Mouse (Mus musculus) liver (tissue): ENCODE data around the gene Tbxas1.

Experiments
- DNase-seq: peaks from one replicate; pipeline ENCODE4 v3.0.0-alpha.2; 2020; ENCODE audit warnings: mixed read lengths

Gene Tbxas1

DNA sequence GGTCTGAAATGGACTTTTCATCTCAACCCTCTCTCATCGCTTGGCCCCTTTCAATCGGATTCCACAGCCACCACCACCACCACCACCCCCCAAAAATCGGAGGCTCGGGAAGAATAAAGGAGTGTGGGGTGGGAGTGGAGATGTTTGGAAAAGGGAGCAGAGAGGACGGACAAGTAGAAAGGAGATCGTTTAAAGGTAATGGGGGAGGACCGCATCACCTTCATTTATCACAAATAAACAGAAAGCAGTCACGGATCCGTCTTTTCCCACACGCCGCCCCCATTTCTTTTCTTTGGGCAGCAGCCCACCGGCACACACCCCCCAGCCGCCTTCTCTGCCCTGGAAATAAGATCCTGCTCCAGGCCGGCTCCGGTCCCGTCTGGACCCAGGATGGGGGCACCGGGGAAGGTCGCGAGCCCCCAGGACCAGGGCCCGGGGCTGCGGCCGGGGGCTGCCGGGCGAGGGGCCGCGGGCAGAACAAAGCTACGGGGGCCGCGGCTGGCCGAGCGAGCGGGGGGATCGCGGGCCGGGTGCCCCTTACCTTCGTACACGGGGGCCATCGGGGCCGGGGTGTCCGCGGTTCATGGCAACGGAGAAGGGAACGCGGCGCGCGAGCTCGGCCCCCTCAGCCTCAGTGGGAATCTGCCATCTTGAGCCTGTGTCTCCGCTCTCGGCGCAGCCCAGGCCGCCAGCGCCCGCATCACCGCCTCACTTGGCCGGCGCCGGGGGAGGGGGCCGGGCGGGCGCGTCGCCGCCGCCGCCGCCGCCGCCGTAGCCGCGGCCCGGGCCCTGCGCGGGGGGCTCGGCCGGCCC is at the start of gene Tbxas1:
Gene Tbxas1 (plus strand): TSS at position 147 of the 813 bp plus-strand sequence.
- DNase-seq, result peak; percentile 60

DNA sequence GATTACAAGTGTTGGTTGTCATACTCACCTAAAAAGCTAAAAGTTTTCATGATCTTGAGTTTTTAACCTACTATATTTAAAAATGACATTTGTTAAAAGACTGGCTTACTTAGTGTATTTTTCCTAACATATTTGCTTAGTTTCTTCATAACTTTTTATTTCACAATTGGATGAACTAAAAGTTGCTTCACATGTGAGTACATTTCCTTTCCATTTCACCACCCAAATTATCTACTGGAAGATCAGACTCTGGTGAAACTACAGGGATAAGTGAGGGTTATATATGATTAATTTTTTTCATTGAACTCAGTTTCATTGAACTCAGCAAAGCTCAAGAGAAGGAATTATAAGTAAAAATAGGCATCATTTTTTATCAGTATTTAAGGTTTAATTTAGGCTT is 49.3 kb upstream of the Tbxas1 start:
- DNase-seq, result no peak

DNA sequence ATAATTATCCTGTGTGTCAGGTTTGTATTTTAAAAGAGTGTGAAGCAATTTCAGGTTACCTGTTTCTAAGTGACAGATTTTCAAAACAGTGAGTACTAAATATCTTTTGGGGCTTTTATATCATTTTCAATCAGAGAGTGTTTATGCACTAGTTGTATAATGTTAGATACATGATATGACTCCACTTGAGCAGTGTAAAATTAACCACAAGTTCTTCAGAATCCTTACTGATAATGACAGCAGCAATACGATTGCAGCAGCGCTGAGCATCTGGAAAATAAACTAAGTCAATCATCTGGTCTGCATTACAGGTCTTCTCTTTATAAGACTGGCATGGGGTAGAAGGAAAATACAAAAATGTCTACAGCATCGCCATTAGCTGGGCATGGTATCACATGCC is 48.3 kb upstream of the Tbxas1 start:
- no peak for DNase-seq

DNA sequence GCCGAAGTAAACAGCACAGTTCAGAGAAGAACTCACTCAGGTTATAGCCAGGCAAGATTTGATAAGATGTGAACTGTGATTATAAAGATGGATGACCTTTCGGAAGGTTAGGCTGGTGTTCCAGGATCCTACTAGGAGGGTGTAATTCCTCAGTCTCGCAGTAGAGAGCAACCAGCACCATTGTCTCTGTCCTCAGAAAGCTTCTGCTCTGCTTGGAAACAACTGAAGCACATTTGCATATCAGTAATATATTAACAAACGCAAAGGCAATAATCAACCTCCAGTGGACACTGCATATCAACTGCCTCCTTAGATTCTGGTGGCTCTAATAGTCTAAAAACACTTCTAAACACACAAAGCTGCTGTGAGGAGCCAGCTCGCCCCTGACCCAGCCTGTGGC is 47.8 kb upstream of the Tbxas1 start:
- no peak for DNase-seq

DNA sequence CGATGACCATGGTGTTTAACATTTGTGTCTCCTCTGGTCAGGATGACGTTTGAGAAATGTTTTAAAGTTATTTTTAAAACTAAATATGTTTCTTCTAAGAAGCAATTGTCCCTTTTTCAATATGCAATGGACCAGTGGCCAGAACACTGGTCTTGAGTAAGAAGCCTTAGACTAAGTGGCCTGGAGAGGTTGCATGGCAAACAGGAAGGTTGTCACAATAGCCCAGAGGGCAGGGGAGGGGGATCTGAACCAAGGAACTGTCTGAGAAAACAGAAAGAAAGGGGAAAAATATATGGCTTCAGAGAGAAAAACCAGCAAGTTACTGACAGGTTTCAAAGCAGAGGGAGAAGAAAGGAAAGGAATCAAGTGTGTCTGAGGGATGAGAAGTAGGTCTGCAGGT is 47.0 kb upstream of the Tbxas1 start:
- no peak for DNase-seq

DNA sequence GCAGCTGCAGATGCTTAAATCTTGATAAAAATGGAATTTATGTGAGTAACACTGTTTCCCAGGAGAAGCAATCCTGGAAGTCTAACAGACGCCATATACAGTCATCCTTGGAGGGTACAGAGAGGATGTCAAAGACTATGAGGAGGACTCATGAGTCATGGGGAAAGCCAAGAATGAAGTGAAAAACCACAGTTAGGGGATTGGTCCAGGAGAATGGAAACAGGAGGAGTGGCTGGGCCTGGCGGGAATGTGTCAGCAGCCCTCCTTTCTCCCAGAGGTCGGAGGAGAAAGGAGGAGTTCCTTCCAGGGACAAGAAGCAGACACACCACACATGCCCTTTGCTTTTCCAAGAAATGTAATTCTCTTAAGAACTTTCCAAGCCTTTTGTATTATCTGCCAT is 45.8 kb upstream of the Tbxas1 start:
- DNase-seq, result no peak

DNA sequence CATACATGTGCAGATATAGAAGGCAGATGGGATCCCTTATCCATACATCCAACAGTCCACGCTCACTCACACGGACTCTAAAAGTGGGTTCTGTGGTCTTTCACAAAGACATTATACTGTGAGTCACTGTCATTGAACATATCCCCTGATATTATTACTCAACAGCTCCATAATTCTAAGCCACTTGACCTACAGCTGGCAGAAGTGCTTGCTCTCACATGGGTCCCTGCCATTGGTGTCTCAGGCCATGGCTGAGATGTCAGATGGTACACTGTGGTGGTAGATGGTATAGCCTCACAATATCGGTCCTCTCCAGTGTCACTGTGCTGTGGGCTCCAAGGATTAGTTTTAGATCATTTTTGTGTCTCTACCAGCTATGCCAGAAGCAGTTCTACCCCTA is 41.5 kb upstream of the Tbxas1 start:
- DNase-seq, result no peak

DNA sequence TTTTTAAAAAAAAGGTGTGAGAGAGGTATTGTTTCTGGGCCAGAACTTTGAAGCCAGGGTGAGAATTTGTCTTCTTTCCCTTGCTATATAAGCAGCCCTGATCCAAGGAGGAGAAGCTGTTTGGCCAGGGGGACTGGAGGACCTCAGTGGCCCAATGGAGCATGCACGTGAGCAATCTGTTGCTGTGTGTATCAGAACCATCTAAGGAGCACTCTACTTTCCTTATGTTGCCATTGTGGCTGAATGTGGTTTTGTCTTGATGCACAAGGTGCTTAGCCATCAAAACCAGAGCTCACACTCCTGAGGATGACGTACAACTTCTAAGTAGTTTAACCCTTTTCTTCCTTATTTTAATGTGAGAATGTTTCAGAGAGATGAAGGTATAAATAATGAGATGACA is 40.5 kb upstream of the Tbxas1 start:
- DNase-seq, result no peak

DNA sequence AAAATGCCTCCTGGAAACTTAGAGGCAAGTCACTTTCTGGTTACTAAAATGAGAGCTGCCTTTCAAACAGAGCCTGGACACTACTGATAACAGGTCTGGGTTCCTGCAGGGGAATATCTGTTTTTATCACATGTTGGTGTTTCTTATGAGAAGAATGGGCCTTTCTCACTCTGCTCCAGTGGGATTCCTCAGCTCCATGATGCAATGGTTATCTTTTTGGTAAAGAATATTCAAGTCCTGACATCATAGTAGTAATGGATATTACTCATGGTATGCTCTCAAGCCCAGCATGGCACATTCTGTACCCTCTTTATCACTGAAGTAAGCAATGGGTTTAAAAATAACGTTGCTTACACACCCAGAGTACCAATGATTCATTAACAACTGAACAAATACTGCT is 40.0 kb upstream of the Tbxas1 start:
- DNase-seq, result peak; percentile 52

DNA sequence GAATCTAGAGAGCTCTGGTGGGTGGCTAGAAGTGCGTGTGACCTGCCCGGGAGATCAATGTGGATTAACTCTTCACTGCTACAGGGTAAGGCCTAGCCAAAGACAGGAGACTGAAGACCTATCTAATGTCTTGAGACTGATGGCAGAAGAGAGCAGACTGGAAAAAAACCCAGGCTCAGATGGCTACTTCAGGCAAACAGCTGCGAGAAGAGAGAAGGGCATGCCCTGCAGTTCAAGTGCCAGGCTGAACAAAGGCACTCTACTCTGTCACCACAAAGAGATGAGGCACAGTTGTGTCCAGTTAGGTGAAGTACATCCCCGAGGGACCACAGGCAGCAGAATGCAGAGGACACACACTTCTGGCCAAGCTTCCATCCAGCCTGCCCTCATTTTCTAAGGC is 37.1 kb upstream of the Tbxas1 start:
- no peak for DNase-seq

DNA sequence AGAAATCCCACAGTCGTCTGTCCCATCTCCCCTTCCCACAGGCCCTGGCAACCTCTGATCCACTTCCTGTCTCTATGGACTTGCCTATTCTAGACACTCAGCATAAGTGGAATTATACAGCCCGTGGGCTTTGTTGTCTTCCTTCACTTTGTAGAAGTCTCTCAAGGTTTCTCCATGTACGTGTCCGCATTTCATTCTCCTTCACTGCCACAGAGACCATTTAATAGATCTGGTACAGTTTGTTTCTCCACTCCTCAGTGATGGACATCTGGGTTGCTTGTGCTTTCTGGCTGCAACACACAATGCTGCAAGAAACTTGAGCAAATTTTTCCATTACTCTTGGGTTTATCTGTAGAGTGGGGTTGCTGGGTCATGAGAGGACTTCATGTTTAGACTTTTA is 35.3 kb upstream of the Tbxas1 start:
- no peak for DNase-seq

DNA sequence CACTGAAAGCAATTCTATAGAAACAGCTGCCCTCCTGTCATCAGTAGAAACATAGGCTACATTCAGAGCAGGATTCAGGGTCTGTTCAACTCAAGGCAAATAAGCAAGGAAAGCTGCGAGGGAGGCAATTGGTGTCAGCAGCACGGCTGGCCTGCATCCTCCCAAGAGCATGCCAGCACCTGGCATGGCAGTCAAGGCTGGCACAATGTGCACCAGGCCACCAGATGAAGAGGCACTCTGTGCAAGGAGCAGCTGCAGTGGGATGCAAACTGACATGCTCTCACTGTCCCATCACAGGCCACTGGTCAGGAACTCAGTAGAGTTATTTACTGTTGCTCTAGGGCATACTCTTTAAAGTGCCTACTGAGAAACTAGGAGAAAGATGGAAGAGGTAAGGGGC is 34.8 kb upstream of the Tbxas1 start:
- DNase-seq, result no peak

DNA sequence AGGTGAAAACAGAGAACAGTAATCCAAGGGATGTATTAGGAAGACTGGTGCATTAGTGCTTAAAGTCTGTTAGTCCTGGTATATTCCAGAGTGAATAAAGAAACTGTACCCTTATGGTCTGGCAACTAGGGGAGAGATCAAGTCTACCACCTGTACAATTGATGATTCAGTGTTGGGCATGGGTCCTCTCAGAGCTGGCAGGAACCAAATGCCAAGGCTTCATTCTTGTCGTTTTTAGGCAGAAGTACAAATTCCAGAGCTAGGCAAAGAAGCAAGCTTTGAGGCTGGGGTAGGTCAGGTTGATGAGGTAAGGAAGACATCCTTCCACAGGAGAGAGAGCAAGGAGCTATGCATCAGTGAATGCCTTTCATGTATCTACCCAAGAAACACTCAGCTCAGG is 34.4 kb upstream of the Tbxas1 start:
- no peak for DNase-seq

DNA sequence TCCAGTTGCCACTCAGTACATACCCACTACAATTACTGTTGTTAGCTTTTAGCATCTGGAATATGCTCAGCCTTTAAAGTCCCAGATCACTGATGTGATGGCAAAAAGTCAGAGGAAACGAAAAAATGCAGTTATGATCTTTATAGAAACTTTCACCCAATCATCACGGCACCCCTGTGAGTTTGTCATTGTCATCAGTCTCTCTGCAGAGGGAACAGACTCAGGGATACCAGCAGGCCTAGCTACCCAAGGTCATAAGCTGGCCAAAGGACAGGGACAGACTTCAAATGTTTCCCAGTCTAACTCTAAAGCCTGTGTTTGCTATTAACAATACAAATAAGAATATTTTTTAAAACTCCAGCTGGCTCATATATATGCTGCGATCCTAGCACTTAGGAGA is 33.7 kb upstream of the Tbxas1 start:
- no peak for DNase-seq

DNA sequence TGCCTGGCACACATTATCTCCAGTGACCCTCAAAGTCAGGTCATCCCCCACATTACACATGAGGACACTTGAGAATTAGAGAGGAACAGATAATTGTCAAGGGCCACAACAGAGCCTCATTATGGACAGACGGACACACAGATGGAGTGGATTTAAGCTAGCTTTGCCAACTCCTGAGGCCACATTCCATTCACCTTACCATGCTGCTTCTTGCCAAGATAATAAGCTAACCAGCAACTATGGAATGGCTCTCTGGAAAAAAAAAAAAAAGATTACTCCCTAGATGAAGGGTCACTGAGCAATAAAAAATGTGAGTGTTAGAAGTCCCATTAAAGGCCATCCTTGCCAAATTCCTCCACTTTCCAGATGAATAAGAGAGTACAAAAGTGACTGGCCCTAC is 30.1 kb upstream of the Tbxas1 start:
- DNase-seq, result no peak

DNA sequence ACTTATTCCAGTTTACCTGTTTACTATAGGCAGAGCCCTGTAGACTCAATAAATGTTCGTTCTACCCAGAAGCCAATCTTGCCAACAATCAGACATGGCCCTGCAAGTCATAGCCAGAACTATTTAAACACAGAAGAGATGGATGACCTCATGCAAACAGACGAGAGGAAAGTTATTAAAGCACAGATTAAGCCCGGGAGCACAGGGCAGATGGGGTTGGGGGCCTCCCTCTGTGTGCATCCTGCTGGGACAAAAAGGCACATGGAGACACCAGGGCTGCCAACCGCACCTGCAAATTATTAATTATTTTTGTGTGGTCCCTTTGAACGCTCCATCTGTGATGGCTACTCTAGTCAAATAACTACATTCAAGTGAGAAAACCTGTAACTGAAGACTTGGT is 29.3 kb upstream of the Tbxas1 start:
- no peak for DNase-seq

DNA sequence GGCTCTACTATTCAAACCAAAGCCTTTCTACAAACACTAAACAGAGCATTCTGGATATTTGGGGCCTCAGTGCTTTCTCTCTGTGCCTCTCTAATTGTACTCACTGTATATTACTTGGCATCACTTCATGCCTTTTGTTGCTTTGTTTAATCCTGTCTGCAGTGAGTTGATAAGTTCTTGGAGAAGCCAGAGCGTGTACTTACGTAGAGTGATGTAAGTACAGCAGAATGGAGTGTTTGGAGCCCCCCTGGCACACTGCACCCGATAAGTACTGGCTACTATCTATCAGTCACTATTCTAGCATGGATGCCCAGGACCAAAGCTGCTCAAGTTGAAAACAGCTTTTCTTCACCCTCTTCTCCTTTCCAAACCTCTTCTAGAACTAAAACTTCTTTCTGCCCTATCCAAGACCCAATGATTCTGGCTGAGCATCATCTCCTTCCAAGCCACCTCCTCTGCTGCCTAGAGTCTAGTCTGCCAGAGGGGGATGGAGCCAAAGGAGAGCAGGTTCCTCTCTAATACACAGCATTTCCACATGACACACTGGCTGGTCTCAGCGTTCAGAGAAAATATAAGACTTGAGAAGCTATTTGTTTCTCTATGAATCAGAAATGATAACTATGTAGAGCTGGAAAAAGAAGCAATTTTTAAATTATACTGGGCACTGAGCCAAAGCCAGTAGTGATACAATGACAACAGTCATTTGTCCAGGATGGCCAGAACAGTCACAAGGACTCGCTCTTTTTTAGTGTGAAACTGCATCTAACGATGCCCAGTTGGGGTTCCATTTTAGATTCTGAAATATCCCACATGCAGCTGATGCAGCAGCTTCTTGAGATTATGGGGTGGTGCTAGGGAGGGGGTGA is 28.6 kb upstream of the Tbxas1 start:
- no peak for DNase-seq

DNA sequence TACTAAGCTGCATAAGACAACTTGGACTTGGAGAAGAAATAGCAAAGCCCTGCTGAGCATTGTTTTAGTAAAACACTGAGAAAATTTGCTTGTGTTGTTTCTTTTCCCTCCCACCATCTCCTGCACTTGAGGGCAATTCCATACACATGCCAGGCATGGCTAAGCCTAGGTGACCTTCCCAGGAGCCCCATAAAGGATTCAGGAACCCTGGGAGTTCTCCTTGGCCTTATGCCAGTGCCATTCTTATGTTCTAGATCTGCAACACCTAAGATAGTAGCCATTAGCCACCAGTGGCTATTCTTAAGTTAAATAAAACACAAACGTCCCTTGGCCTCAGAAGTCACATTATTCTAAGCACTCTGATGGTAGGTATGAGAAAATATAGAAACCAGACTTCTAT is 27.8 kb upstream of the Tbxas1 start:
- DNase-seq, result no peak

DNA sequence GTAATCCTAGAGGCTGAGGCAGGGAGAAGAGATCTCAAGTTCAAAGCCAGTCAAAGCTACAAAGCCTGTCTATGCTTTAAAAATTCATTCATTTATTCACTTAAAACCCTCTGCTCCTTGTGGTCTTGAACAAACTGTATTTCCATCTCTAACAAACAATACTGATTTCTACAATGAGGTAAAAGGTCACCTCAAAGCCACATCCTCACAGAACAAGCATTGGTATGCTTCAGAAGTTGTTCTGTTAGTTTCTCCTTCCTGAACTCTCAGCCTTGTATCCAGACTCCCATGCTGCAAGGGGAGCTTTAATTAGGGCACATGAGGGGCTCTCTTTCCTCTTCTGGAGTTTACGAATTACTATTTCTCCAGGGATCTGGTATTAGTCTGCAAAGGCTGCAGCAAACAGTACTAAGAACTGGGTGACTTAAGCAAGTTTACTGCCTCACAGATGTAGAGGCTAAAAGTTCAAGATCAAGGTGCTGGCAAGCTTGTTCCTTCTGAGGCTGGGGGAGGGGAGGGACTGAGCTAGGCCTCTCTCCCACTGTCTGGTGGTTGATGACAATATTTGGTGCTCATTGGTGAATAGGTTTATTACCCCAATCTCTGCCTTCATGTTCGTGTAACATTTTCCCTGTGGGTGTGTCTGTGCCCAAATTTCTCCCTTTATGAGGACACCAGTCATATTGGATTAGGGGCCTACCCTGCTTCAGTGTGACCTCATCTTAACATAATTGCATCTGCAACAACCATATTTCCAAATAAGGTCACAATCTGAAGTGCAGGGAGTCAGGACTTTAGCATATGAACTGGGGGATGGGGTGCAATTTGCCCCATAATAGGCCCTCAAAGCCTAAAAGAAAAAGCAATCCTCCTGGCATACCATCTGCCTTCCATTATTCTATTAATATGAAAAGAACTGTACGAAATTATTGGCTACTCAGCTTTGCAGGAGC is 27.0 kb upstream of the Tbxas1 start:
- no peak for DNase-seq

DNA sequence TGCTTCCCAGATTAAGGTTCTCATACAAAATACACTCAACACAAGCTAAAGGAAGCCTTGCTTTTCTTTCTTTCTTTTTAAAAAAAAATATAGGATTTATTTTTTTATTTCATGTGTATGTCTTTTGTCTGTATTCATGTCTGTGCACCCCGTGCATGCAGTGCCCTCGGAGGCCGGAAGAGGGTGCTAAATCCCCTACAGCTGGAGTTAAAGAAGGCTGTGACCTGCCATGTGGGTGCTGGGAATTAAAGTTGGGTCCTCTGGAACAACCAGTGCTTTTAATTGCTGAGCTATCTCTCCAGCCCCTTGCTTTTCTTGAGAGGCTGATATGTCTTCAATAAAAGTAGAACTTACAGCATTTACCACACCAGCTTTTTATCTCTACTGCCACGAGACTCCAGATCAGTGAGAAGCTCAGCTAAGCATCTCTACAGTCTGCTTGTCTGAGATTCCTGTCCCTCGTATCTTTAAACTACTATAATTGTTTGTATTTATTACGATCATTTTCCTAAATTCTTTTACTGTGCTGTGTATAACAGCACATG is 24.4 kb upstream of the Tbxas1 start:
- DNase-seq, result no peak

DNA sequence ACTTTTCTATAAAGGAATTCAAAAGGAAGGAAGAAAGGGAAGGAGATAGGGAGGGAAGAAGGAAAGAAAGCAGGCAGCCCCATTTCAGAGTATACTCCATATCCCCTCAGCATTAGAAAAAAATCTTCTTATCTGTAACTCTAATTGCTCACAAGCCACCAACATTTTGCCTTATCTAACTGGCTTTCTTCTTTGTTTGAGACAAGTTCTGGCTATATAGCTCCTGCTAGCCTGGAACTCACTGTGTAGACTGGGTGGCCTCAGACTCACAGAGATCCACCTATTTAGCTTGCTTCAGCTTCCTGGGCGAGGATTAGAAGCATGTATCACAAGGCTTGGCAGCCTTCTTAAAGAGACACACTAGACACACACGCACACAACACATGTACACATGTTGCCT is 23.5 kb upstream of the Tbxas1 start:
- DNase-seq, result no peak

DNA sequence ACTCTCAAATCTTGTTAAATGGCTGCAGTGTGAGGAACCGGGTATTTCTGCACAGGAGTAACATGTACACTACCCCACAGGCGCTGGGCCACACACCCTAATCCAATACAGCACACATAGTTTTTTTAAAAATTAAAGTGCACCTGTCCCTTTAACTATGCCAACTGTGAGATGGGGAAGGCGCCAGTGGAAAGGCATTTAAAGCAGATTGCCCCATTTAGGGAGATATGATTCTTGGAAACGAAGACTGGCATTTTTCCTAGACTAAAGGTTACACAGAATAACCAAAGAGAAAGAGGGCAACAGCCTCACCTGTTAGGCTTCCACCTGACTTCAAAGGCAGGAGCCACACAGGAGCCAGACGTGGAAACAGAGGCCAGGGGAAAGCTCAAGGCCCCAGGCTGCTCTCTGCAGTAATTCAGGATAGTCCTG is 21.6 kb upstream of the Tbxas1 start:
- DNase-seq, result no peak

DNA sequence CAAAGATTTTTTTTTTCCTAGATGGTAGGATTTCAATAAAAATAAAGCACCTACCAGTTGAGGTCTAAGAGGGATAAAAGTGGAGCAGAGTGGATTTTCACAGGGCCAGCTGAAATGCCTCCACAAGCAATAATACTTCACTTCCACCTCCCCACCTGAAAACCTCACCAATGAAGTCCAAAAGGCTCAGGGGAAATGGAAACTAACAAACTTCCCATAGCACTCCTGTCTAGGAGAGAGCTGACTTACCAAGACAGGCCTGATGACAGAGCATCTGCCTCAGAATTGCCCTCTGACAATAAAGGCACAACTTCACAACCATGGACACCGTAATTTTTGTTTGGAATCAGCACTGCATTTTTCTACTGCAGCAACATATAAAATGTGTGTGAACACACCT is 15.4 kb upstream of the Tbxas1 start:
- no peak for DNase-seq
